Mouse (Mus musculus): ENCODE data around the gene Fam186b.

DNA sequence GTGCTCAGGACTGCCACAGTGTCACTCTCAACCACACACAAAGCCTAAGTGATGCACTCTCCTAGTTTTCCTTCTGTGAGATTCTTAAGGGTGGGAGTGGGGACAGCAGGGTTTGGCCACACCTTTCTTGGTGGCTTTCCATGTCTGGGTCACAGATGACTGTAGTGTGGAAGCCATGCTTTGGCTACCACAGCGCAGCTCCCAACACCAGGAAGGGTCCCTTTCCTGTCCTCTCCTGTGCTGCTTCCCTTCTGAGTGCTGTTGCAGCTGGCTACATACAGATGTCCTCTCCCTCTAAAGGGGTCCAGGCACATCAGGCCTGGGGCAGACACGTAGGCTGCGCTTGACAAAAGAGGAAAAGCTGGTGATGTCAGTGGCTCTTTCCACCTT lies 38.0 kb upstream of the Fam186b start:
- TF ChIP-seq MAFK (IDR thresholded peaks at IDR 0.05; ENCODE audit: borderline replicate concordance, low read depth, low read length) (no peak), MAX (IDR thresholded peaks at IDR 0.05; ENCODE audit: low read length) (no peak), NRF1 (IDR thresholded peaks at IDR 0.05; ENCODE audit: insufficient read depth, low read depth, low read length, poor library complexity, severe bottlenecking) (no peak), CTCF (IDR thresholded peaks at IDR 0.05 in 2 of 3, conservative IDR thresholded peaks at IDR 0.05 in 1 of 3; ENCODE audit: control insufficient read depth in 1 of 3, insufficient read depth in 1 of 3, low read depth in 2 of 3, low read length in 3 of 3, poor library complexity in 1 of 3, severe bottlenecking in 1 of 3) (no peak), ZC3H11A (IDR thresholded peaks at IDR 0.05; ENCODE audit: low read depth, low read length) (no peak), UBTF (IDR thresholded peaks at IDR 0.05; ENCODE audit: borderline replicate concordance, insufficient read depth, low read depth, low read length) (no peak), POLR2A (IDR thresholded peaks at IDR 0.05; ENCODE audit: control insufficient read depth in 1 of 2, insufficient read depth in 1 of 2, low read depth in 1 of 2, low read length in 2 of 2, poor library complexity in 1 of 2) (no peak), GATA1 (IDR thresholded peaks at IDR 0.05; ENCODE audit: low read depth, low read length) (no peak), EP300 (IDR thresholded peaks at IDR 0.05; ENCODE audit: low read depth in 1 of 2, low read length in 2 of 2) (no peak), KAT2A (conservative IDR thresholded peaks at IDR 0.05; ENCODE audit: low read depth, low read length) (no peak)
